Mouse (Mus musculus): Measurements from ENCODE around the gene Mrpl14. TPM values are rescaled to one million over a fixed set of nuclear protein-coding genes. Genes with fewer than 3 reads are reported as not detected.

The Mrpl14 gene
- total and polyA plus RNA-seq, 3 experiments: 17.3 to 237 (median 36.2) TPM

- TF ChIP-seq CTCF (IDR thresholded peaks at IDR 0.05; ENCODE audit: low read depth, low read length): peak; percentile 65
- TF ChIP-seq GATA1 (IDR thresholded peaks at IDR 0.05; ENCODE audit: borderline replicate concordance, low read length): no peak
- peak; percentile 82 for DNase-seq (ENCODE audit: low spot score)
- Histone ChIP-seq H3K4me3 (ENCODE audit: low read depth, low read length) (peak overlapping the region; percentile 74), H3K27me3 (ENCODE audit: insufficient read depth, low read length) (no peaks in the 10 kb centered on the region; the same call in 1 of the 2 replicates), H3K4me1 (ENCODE audit: insufficient read depth, low read depth, low read length) (peaks cover 79% of the 10 kb centered on the region), H3K9me3 (replicated peaks) (peaks cover 3% of the 10 kb centered on the region; the same call in 1 of the 2 replicates), H3K36me3 (replicated peaks) (peaks cover 20% of the 10 kb centered on the region)
- peak; percentile 56; the same call in 1 of the 2 replicates for ATAC-seq (ENCODE audit: extremely low read depth, insufficient number of reproducible peaks, low FRiP score, poor library complexity, severe bottlenecking)
Measured at GRCm38 (mm10) chr17:45735382-45736310, 49.5 kb downstream of the Mrpl14 start.

GRCm38 (mm10) chr17:45736311-45737077 is 50.4 kb downstream of the Mrpl14 start:
- peaks cover 73% of the 10 kb centered on the region for H3K4me1 ChIP-seq (ENCODE audit: insufficient read depth, low read depth, low read length)
- DNase-seq (ENCODE audit: low spot score) (peak; percentile 84), ATAC-seq (ENCODE audit: extremely low read depth, insufficient number of reproducible peaks, low FRiP score, poor library complexity, severe bottlenecking) (no peak)
- peaks cover 4% of the 10 kb centered on the region; the same call in 1 of the 2 replicates for H3K9me3 ChIP-seq (replicated peaks)
- peaks cover 21% of the 10 kb centered on the region for H3K36me3 ChIP-seq (replicated peaks)
- TF ChIP-seq CTCF (IDR thresholded peaks at IDR 0.05; ENCODE audit: low read depth, low read length) (no peak), POLR2AphosphoS5 (IDR thresholded peaks at IDR 0.05; ENCODE audit: insufficient replicate concordance, low read depth, low read length) (no peak), GATA2 (IDR thresholded peaks at IDR 0.05; ENCODE audit: borderline replicate concordance, low read depth, low read length) (no peak), TAL1 (conservative IDR thresholded peaks at IDR 0.05; ENCODE audit: low read depth, low read length) (no peak), GATA1 (IDR thresholded peaks at IDR 0.05; ENCODE audit: borderline replicate concordance, low read length) (no peak)
- H3K4me3 ChIP-seq (ENCODE audit: low read depth, low read length): peak overlapping the region; percentile 74
- H3K27me3 ChIP-seq (ENCODE audit: insufficient read depth, low read length): no peaks in the 10 kb centered on the region; the same call in 1 of the 2 replicates

- ATAC-seq (ENCODE audit: extremely low read depth, insufficient number of reproducible peaks, low FRiP score, poor library complexity, severe bottlenecking): peak; percentile 35
- peaks cover 21% of the 10 kb centered on the region for H3K36me3 ChIP-seq (replicated peaks)
- peak overlapping the region; percentile 74 for H3K4me3 ChIP-seq (ENCODE audit: low read depth, low read length)
- H3K27me3 ChIP-seq (ENCODE audit: insufficient read depth, low read length): no peaks in the 10 kb centered on the region; the same call in 1 of the 2 replicates
- DNase-seq (ENCODE audit: low spot score): peak; percentile 74
- peaks cover 4% of the 10 kb centered on the region; the same call in 1 of the 2 replicates for H3K9me3 ChIP-seq (replicated peaks)
- H3K4me1 ChIP-seq (ENCODE audit: insufficient read depth, low read depth, low read length): peaks cover 70% of the 10 kb centered on the region
- TF ChIP-seq POLR2AphosphoS5 (IDR thresholded peaks at IDR 0.05; ENCODE audit: insufficient replicate concordance, low read depth, low read length) (no peak; the same call in 1 of the 2 replicates), CTCF (IDR thresholded peaks at IDR 0.05; ENCODE audit: low read depth, low read length) (no peak), TAL1 (conservative IDR thresholded peaks at IDR 0.05; ENCODE audit: low read depth, low read length) (no peak), GATA1 (IDR thresholded peaks at IDR 0.05; ENCODE audit: borderline replicate concordance, low read length) (no peak), GATA2 (IDR thresholded peaks at IDR 0.05; ENCODE audit: borderline replicate concordance, low read depth, low read length) (no peak)
Measured at GRCm38 (mm10) chr17:45737078-45737601, 51.0 kb downstream of the Mrpl14 start.

- peaks cover 40% of the 10 kb centered on the region for H3K36me3 ChIP-seq (replicated peaks)
- H3K4me3 ChIP-seq (ENCODE audit: low read depth, low read length): peak overlapping the region; percentile 50; the same call in 1 of the 2 replicates
- peaks cover 66% of the 10 kb centered on the region for H3K4me1 ChIP-seq (ENCODE audit: insufficient read depth, low read depth, low read length)
- no peak for TF ChIP-seq GATA2 (IDR thresholded peaks at IDR 0.05; ENCODE audit: borderline replicate concordance, low read depth, low read length)
- TF ChIP-seq TAL1 (conservative IDR thresholded peaks at IDR 0.05; ENCODE audit: low read depth, low read length): peak; percentile 61
- TF ChIP-seq GATA1 (IDR thresholded peaks at IDR 0.05; ENCODE audit: borderline replicate concordance, low read length): no peak
- DNase-seq (ENCODE audit: low spot score) (peak; percentile 68), ATAC-seq (ENCODE audit: extremely low read depth, insufficient number of reproducible peaks, low FRiP score, poor library complexity, severe bottlenecking) (peak; percentile 70)
- H3K27me3 ChIP-seq (ENCODE audit: insufficient read depth, low read length): peaks cover 2% of the 10 kb centered on the region; the same call in 1 of the 2 replicates
- H3K9me3 ChIP-seq (replicated peaks): peaks cover 4% of the 10 kb centered on the region; the same call in 1 of the 2 replicates
Measured at GRCm38 (mm10) chr17:45742371-45743147, 56.4 kb downstream of the Mrpl14 start.

- peaks cover 28% of the 10 kb centered on the region for H3K36me3 ChIP-seq (replicated peaks)
- no peak overlapping the region for H3K4me3 ChIP-seq (ENCODE audit: low read depth, low read length)
- DNase-seq (ENCODE audit: low spot score) (no peak), ATAC-seq (ENCODE audit: extremely low read depth, insufficient number of reproducible peaks, low FRiP score, poor library complexity, severe bottlenecking) (no peak)
- H3K4me1 ChIP-seq (ENCODE audit: insufficient read depth, low read depth, low read length): peaks cover 83% of the 10 kb centered on the region
- peaks cover under 1% of the 10 kb centered on the region; the same call in 1 of the 2 replicates for H3K9me3 ChIP-seq (replicated peaks)
- peaks cover 4% of the 10 kb centered on the region; the same call in 1 of the 2 replicates for H3K27me3 ChIP-seq (ENCODE audit: insufficient read depth, low read length)
- TF ChIP-seq GATA2 (IDR thresholded peaks at IDR 0.05; ENCODE audit: borderline replicate concordance, low read depth, low read length) (no peak), GATA1 (IDR thresholded peaks at IDR 0.05; ENCODE audit: borderline replicate concordance, low read length) (no peak), POLR2AphosphoS5 (IDR thresholded peaks at IDR 0.05; ENCODE audit: insufficient replicate concordance, low read depth, low read length) (no peak), CTCF (IDR thresholded peaks at IDR 0.05; ENCODE audit: low read depth, low read length) (no peak), TAL1 (conservative IDR thresholded peaks at IDR 0.05; ENCODE audit: low read depth, low read length) (no peak)
Measured at GRCm38 (mm10) chr17:45745629-45746028, 59.5 kb downstream of the Mrpl14 start.
